Comparison of ENCODE assay signal across 9 mouse cellular contexts in genomic region chr3:70482521-70482920, GRCm38 (mm10).
A peak's percentile ranks its signal among the peaks of the same experiment; 100 is the strongest.
DNase-seq lines count a peak whose midpoint lies in the region; ATAC-seq lines count a peak whose summit lies in the region.
"Had no signal": no experiment of that assay in that cellular context is flagged by ENCODE, and none has a peak within 500 bp of the region (broad histone marks: within the 10 kb centered on the region; RNA-seq: fewer than 3 reads in every experiment).

No protein-coding gene starts in this region.

- peak overlapping the region; percentile 9; the same call in 1 of the 2 replicates for H3K4me2 ChIP-seq in lung, embryonic 15.5 days
- H3K4me2 ChIP-seq in neural tube, embryonic 15.5 days = peak overlapping the region; percentile 45

- no peaks in the 10 kb centered on the region for H3K4me1 ChIP-seq in lung, embryonic 15.5 days
- H3K4me1 ChIP-seq in neural tube, embryonic 15.5 days = peaks cover 7% of the 10 kb centered on the region; the same call in 1 of the 2 replicates
- H3K4me1 ChIP-seq: megakaryocyte, embryonic 14.5 days had no signal

- no peaks in the 10 kb centered on the region for H3K36me3 ChIP-seq in lung, embryonic 15.5 days
- no peaks in the 10 kb centered on the region for H3K36me3 ChIP-seq in neural tube, embryonic 15.5 days

- H3K9me3 ChIP-seq in lung, embryonic 15.5 days = no peaks in the 10 kb centered on the region
- no peaks in the 10 kb centered on the region for H3K9me3 ChIP-seq in neural tube, embryonic 15.5 days (replicated peaks)
- H3K9me3 ChIP-seq: megakaryocyte, embryonic 14.5 days had no signal

- H3K9ac ChIP-seq in lung, embryonic 15.5 days = no peak overlapping the region
- 0 out of 2 replicates have a peak overlapping the region, but pooled peaks have one; percentile 17 for H3K9ac ChIP-seq in neural tube, embryonic 15.5 days (replicated peaks)

- peak; percentile 82; the same call in 1 of the 2 replicates for ATAC-seq in lung, embryonic 15.5 days (ENCODE audit: borderline replicate concordance, extremely low read depth, low FRiP score, low TSS enrichment)
- ATAC-seq in neural tube, embryonic 15.5 days (ENCODE audit: low FRiP score) = peak; percentile 94
- no peak for ATAC-seq in erythroid progenitor cell, adult 5-6 weeks (replicated peaks; ENCODE audit: low FRiP score, poor library complexity, severe bottlenecking)

- no peaks in the 10 kb centered on the region for H3K27me3 ChIP-seq in lung, embryonic 15.5 days
- no peaks in the 10 kb centered on the region for H3K27me3 ChIP-seq in neural tube, embryonic 15.5 days (replicated peaks)
- H3K27me3 ChIP-seq: megakaryocyte, embryonic 14.5 days had no signal

- no peak overlapping the region for H3K27ac ChIP-seq in lung, embryonic 15.5 days
- 0 out of 2 replicates have a peak overlapping the region, but pooled peaks have one; percentile 43 for H3K27ac ChIP-seq in neural tube, embryonic 15.5 days (replicated peaks)

- H3K4me3 ChIP-seq in lung, embryonic 15.5 days = no peak overlapping the region
- no peak overlapping the region for H3K4me3 ChIP-seq in neural tube, embryonic 15.5 days (replicated peaks)
- H3K4me3 ChIP-seq: megakaryocyte, embryonic 14.5 days had no signal

- 26% methylated on average over 9 of the region's 9 CpGs for WGBS in lung, embryonic 15.5 days
- 25% methylated on average over 9 of the region's 9 CpGs for WGBS in neural tube, embryonic 15.5 days

- DNase-seq in lung, postnatal 25 days (ENCODE audit: low spot score) = no peak
- peak; percentile 36 to 40 for DNase-seq in cerebellum, postnatal 36 days
- DNase-seq in frontal cortex, postnatal 25 days (ENCODE audit: low spot score in 2 of 2) = peak; percentile 20 to 48
- DNase-seq in layer of hippocampus, postnatal 25 days (ENCODE audit: extremely low spot score in 1 of 2, low spot score in 1 of 2) = peak; percentile 48 to 63
- no peak for DNase-seq in thymus, postnatal 10 days (ENCODE audit: low spot score in 2 of 2)

Comparison
In these comparisons a context has a peak if more than half of its experiments do, and no peak if none do; other contexts are left out.
1. DNase-seq: peak in cerebellum, postnatal 36 days (2 of 2), frontal cortex, postnatal 25 days (2 of 2) and layer of hippocampus, postnatal 25 days (2 of 2); none in lung, postnatal 25 days (single experiment) and thymus, postnatal 10 days (0 of 2).